Mouse (Mus musculus) lung, adult 18-20 months (tissue): ENCODE results near the gene Prss28.

Experiments
- DNase-seq, 2 experiments: peaks; one replicate each; pipeline ENCODE4 v3.0.0; 2022; ENCODE audit warnings: mixed read lengths in 2 of 2

Gene Prss28

DNA sequence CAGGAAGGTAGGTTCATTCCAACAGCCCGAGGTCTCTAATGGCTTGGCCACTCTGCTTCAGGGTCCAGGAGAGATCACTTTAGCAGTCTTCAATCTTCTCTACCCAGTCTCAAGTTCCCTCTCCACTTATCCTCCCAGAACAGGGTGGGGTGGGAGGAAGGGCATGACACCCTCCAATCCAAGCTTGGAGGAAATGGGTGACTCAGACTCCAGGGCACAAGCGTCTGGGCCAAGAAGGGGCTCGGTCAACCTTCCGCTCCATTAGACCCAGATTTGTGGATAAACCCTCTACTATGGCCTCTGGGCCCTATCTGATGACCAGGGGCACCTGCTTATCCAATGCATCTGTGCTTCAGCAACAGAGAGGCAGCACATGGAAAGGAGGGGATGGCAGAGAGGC is 37.0 kb downstream of the Prss28 start, which contains the start of gene Tpsab1:
TSS of gene Tpsab1 (minus strand) at position 101 of the 400 bp plus-strand sequence.
- no peak for DNase-seq

DNA sequence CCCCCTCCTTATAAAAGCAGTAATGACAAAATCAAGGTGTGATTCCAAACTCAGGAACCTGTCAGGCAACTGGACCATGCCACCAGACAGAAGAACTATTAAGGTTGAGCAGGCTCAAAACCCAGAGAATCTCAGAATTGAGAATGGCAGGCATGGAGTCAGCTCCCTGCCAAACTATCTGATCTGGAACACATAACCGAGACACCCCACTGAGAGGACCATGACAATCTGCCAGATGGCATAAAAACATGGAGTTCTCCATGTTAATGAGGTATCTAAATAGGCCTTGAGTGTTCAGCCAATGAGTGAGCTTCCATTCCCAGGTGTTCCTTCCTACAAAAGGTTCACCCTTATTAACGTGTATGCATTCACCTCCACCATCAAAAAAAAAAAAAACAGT is 52.8 kb downstream of the Prss28 start:
- no peak for DNase-seq
